Mouse (Mus musculus): ENCODE measurements around the gene Tmem44.

DNA sequence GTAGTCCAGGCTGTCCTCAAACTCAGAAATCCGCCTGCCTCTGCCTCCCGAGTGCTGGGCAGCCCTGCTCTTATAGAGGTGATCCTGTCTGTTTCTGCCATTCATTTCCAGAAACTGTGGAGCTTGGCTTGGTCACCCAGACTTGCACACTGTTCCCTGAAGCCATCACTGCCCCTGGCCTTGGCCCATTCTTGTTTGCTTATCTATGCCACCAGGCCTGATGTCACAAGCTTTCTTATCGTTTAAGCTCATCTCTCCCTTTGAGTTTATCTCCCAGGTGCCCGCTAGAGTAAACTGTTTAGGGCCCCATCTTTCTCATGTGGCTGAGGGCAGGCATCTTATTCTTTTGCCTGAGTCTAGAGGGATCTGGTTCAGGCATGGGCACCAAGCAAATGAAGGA is 5.9 kb downstream of the Tmem44 start:
- TF ChIP-seq CTCF (IDR thresholded peaks at IDR 0.05; ENCODE audit: control insufficient read depth, insufficient read depth, insufficient read length) (no peak), MYOD1 (IDR thresholded peaks at IDR 0.05; ENCODE audit: control insufficient read depth, insufficient read length, low read depth) (no peak), MYOG (IDR thresholded peaks at IDR 0.05; ENCODE audit: control insufficient read depth, extremely low read depth, insufficient read length) (no peak), USF1 (IDR thresholded peaks at IDR 0.05; ENCODE audit: low read depth) (no peak), CEBPB (IDR thresholded peaks at IDR 0.05; ENCODE audit: low read depth) (no peak)
